Mouse (Mus musculus): ENCODE data around the gene Casp7. TPM values are rescaled to one million over a fixed set of nuclear protein-coding genes. Genes with fewer than 3 reads are reported as not detected.

Gene Casp7
- polyA plus RNA-seq, 1 experiment, result 12.2 TPM

- TF ChIP-seq POLR2A (IDR thresholded peaks at IDR 0.05; ENCODE audit: borderline replicate concordance, control insufficient read depth, low read depth, low read length) (no peak), CTCF (IDR thresholded peaks at IDR 0.05; ENCODE audit: control insufficient read depth, insufficient read depth, low read length) (no peak)
- Histone ChIP-seq H3K4me3 (replicated peaks; ENCODE audit: control insufficient read depth, low read depth, low read length) (no peak overlapping the region), H3K4me1 (ENCODE audit: control insufficient read depth, insufficient read depth, low read length) (peaks cover 7% of the 10 kb centered on the region), H3K27ac (ENCODE audit: control insufficient read depth, insufficient read depth, low read depth, low read length, poor library complexity) (no peak overlapping the region)
- 56% methylated on average over 4 of the region's 4 CpGs for WGBS
These were observed 9.1 kb upstream of the Casp7 start for GRCm38 (mm10) chr19:56387726-56388302.

- Histone ChIP-seq H3K27ac (ENCODE audit: control insufficient read depth, insufficient read depth, low read depth, low read length, poor library complexity) (no peak overlapping the region), H3K4me1 (ENCODE audit: control insufficient read depth, insufficient read depth, low read length) (peaks cover 9% of the 10 kb centered on the region), H3K4me3 (replicated peaks; ENCODE audit: control insufficient read depth, low read depth, low read length) (no peak overlapping the region)
- WGBS, result 80% methylated on average over 11 of the region's 11 CpGs
- TF ChIP-seq CTCF (IDR thresholded peaks at IDR 0.05; ENCODE audit: control insufficient read depth, insufficient read depth, low read length) (no peak), POLR2A (IDR thresholded peaks at IDR 0.05; ENCODE audit: borderline replicate concordance, control insufficient read depth, low read depth, low read length) (no peak)
These were observed 7.8 kb upstream of the Casp7 start for GRCm38 (mm10) chr19:56389176-56389575.

- WGBS, result 71% methylated on average over 11 of the region's 11 CpGs
- Histone ChIP-seq H3K4me1 (ENCODE audit: control insufficient read depth, insufficient read depth, low read length) (peaks cover 12% of the 10 kb centered on the region), H3K4me3 (replicated peaks; ENCODE audit: control insufficient read depth, low read depth, low read length) (no peak within 1 kb of the TSS), H3K27ac (ENCODE audit: control insufficient read depth, insufficient read depth, low read depth, low read length, poor library complexity) (peak within 1 kb of the TSS; percentile 59)
- TF ChIP-seq POLR2A (IDR thresholded peaks at IDR 0.05; ENCODE audit: borderline replicate concordance, control insufficient read depth, low read depth, low read length), result no peak
These were observed 7.0 kb upstream of the Casp7 start, which contains the start of gene Nrap for GRCm38 (mm10) chr19:56389879-56390278. Gene Nrap (minus strand): TSS chr19:56390037.

GRCm38 (mm10) chr19:56391307-56392046 lies 5.5 kb upstream of the Casp7 start:
- Histone ChIP-seq H3K27ac (ENCODE audit: control insufficient read depth, insufficient read depth, low read depth, low read length, poor library complexity) (peak overlapping the region; percentile 72), H3K4me1 (ENCODE audit: control insufficient read depth, insufficient read depth, low read length) (peaks cover 16% of the 10 kb centered on the region), H3K4me3 (replicated peaks; ENCODE audit: control insufficient read depth, low read depth, low read length) (no peak overlapping the region)
- TF ChIP-seq CTCF (IDR thresholded peaks at IDR 0.05; ENCODE audit: control insufficient read depth, insufficient read depth, low read length), result no peak
- TF ChIP-seq POLR2A (IDR thresholded peaks at IDR 0.05; ENCODE audit: borderline replicate concordance, control insufficient read depth, low read depth, low read length), result peak; percentile 17; the same call in 1 of the 2 replicates
- WGBS, result 15% methylated on average over 6 of the region's 6 CpGs

GRCm38 (mm10) chr19:56393311-56393866 lies 3.5 kb upstream of the Casp7 start:
- 49% methylated on average over 9 of the region's 9 CpGs for WGBS
- no peak overlapping the region for H3K27ac ChIP-seq (ENCODE audit: control insufficient read depth, insufficient read depth, low read depth, low read length, poor library complexity)
- TF ChIP-seq POLR2A (IDR thresholded peaks at IDR 0.05; ENCODE audit: borderline replicate concordance, control insufficient read depth, low read depth, low read length) (no peak), CTCF (IDR thresholded peaks at IDR 0.05; ENCODE audit: control insufficient read depth, insufficient read depth, low read length) (no peak)

GRCm38 (mm10) chr19:56395183-56395935 lies 1.6 kb upstream of the Casp7 start:
- Histone ChIP-seq H3K4me1 (ENCODE audit: control insufficient read depth, insufficient read depth, low read length) (peaks cover 21% of the 10 kb centered on the region), H3K27ac (ENCODE audit: control insufficient read depth, insufficient read depth, low read depth, low read length, poor library complexity) (no peak overlapping the region), H3K4me3 (replicated peaks; ENCODE audit: control insufficient read depth, low read depth, low read length) (no peak overlapping the region)
- 80% methylated on average over 16 of the region's 16 CpGs for WGBS
- TF ChIP-seq CTCF (IDR thresholded peaks at IDR 0.05; ENCODE audit: control insufficient read depth, insufficient read depth, low read length) (no peak), POLR2A (IDR thresholded peaks at IDR 0.05; ENCODE audit: borderline replicate concordance, control insufficient read depth, low read depth, low read length) (no peak)

More at GRCm38 (mm10) chr19:56393311-56393866, 3.5 kb upstream of the Casp7 start:
- Histone ChIP-seq H3K4me1 (ENCODE audit: control insufficient read depth, insufficient read depth, low read length) (peaks cover 19% of the 10 kb centered on the region), H3K4me3 (replicated peaks; ENCODE audit: control insufficient read depth, low read depth, low read length) (no peak overlapping the region)

- Histone ChIP-seq H3K27ac (ENCODE audit: control insufficient read depth, insufficient read depth, low read depth, low read length, poor library complexity) (peak overlapping the region; percentile 91; the same call in 1 of the 2 replicates), H3K4me3 (replicated peaks; ENCODE audit: control insufficient read depth, low read depth, low read length) (peak overlapping the region; percentile 94), H3K4me1 (ENCODE audit: control insufficient read depth, insufficient read depth, low read length) (peaks cover 19% of the 10 kb centered on the region)
- 7% methylated on average over 12 of the region's 12 CpGs for WGBS
- no peak for TF ChIP-seq POLR2A (IDR thresholded peaks at IDR 0.05; ENCODE audit: borderline replicate concordance, control insufficient read depth, low read depth, low read length)
- TF ChIP-seq CTCF (IDR thresholded peaks at IDR 0.05; ENCODE audit: control insufficient read depth, insufficient read depth, low read length), result no peak
These were observed 702 bp upstream of the Casp7 start for GRCm38 (mm10) chr19:56396227-56396626.
